Comparison of ENCODE assay signal across 30 mouse cellular contexts in the genomic region with DNA sequence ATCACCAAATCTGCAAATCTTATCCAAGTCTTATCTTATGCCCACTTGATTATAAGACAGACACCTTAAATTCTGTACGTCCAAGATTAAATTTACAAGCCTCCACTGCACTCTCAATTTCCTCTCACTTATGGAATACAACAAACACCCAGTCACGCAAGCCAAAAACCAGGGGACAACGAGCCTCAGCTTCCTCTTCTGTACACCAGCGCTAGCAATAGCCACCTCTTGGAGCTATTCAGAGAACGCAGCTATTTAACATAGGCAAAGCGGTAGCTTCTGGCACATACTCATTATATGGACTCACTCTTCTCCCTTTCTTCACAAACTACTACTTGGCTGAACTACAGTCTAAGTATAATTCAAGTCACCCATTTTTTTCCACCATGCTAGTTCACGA. TPM values are rescaled to one million over a fixed set of nuclear protein-coding genes. Genes with fewer than 3 reads are reported as not detected.
A peak's percentile ranks its signal among the peaks of the same experiment; 100 is the strongest.
DNase-seq lines count a peak whose midpoint lies in the region; ATAC-seq and TF ChIP-seq lines count a peak whose summit lies in the region.
"Had no signal": no experiment of that assay in that cellular context is flagged by ENCODE, and none has a peak within 500 bp of the region (broad histone marks: within the 10 kb centered on the region; RNA-seq: fewer than 3 reads in every experiment).

No protein-coding gene starts in this region.

- no peak for DNase-seq in gastrocnemius, adult 2 months
- DNase-seq in gastrocnemius, adult 18-20 months (ENCODE audit: low spot score): no peak
- peak; percentile 34 for DNase-seq in lung, postnatal 36 days
- no peak for DNase-seq in lung, postnatal 25 days (ENCODE audit: low spot score)
- no peak for DNase-seq in hindbrain, embryonic 10.5 days (ENCODE audit: low spot score)
- DNase-seq in embryonic facial prominence, embryonic 10.5 days (ENCODE audit: low spot score): no peak
- DNase-seq: adrenal gland, postnatal 25 days; cerebellum, adult 11-12 months; cerebellum, postnatal 10 days; forebrain, postnatal 0 days; gastrocnemius, postnatal 36 days; kidney, adult 8-10 months; kidney, postnatal 10 days; lung, embryonic 14.5 days; lung, postnatal 4 days had no signal

- intact Hi-C loops in gastrocnemius, adult 2 months (cut with DNase I): no loop called here

- H3K4me3 ChIP-seq in gastrocnemius, adult 2 months: no peak overlapping the region
- H3K4me3 ChIP-seq in hindbrain, embryonic 10.5 days: no peak overlapping the region
- H3K4me3 ChIP-seq in embryonic facial prominence, embryonic 10.5 days: no peak overlapping the region
- H3K4me3 ChIP-seq: embryonic facial prominence, embryonic 12.5 days; heart, embryonic 12.5 days had no signal

- WGBS in hindbrain, embryonic 10.5 days: 90% methylated on average over 7 of the region's 7 CpGs
- 87% methylated on average over 7 of the region's 7 CpGs for WGBS in embryonic facial prominence, embryonic 10.5 days

- TF ChIP-seq CTCF in gastrocnemius, adult 2 months (IDR thresholded peaks at IDR 0.05): no peak

- H3K27ac ChIP-seq in gastrocnemius, adult 2 months: 0 out of 2 replicates have a peak overlapping the region, but pooled peaks have one; percentile 10
- H3K27ac ChIP-seq in hindbrain, embryonic 10.5 days: no peak overlapping the region
- no peak overlapping the region for H3K27ac ChIP-seq in embryonic facial prominence, embryonic 10.5 days (replicated peaks)
- H3K27ac ChIP-seq: embryonic facial prominence, embryonic 12.5 days; hindbrain, embryonic 14.5 days; stomach, postnatal 0 days had no signal

- no peaks in the 10 kb centered on the region for H3K9me3 ChIP-seq in hindbrain, embryonic 10.5 days
- H3K9me3 ChIP-seq in embryonic facial prominence, embryonic 10.5 days: no peaks in the 10 kb centered on the region
- H3K9me3 ChIP-seq: embryonic facial prominence, embryonic 12.5 days; heart, embryonic 12.5 days had no signal

- peak; percentile 30 to 59; a peak in 1 of 4 replicates for ATAC-seq in hematopoietic stem cell, adult 5-6 weeks (replicated peaks in 1 of 2; ENCODE audit: insufficient read depth in 1 of 2, low FRiP score in 2 of 2, low TSS enrichment in 1 of 2, low read depth in 1 of 2, poor library complexity in 2 of 2, severe bottlenecking in 2 of 2)
- ATAC-seq: forebrain, postnatal 0 days had no signal

- H3K27me3 ChIP-seq in hindbrain, embryonic 10.5 days (ENCODE audit: insufficient read depth, poor library complexity, severe bottlenecking): no peaks in the 10 kb centered on the region
- H3K27me3 ChIP-seq in embryonic facial prominence, embryonic 10.5 days (replicated peaks; ENCODE audit: low read depth, poor library complexity, severe bottlenecking): no peaks in the 10 kb centered on the region
- H3K27me3 ChIP-seq: embryonic facial prominence, embryonic 12.5 days; heart, embryonic 12.5 days had no signal

- H3K4me1 ChIP-seq in hindbrain, embryonic 10.5 days (replicated peaks): no peaks in the 10 kb centered on the region
- peaks cover 3% of the 10 kb centered on the region; the same call in 1 of the 2 replicates for H3K4me1 ChIP-seq in embryonic facial prominence, embryonic 10.5 days
- H3K4me1 ChIP-seq: embryonic facial prominence, embryonic 12.5 days had no signal

- peaks cover 26% of the 10 kb centered on the region for H3K36me3 ChIP-seq in hindbrain, embryonic 10.5 days
- peaks cover 34% of the 10 kb centered on the region for H3K36me3 ChIP-seq in embryonic facial prominence, embryonic 10.5 days (replicated peaks)

RNA-seq across cellular contexts. Expression of a gene that starts 12.2 kb away (rescaled TPM):
- total RNA-seq in gastrocnemius, adult 2 months (2021): 10 to 100 TPM; 67.2 to 73.7 TPM
- total RNA-seq in gastrocnemius, adult 18-20 months (2021): 10 to 100 TPM; 63.0 to 64.5 TPM
- 105 and 128 TPM in 2 replicates for total RNA-seq in hematopoietic stem cell, adult 5-6 weeks (2017)
- polyA plus RNA-seq in hindbrain, embryonic 10.5 days (2016; fragmentation: Nextera tagmentation; extraction: Ambion mirVana): 10.4 and 10.7 TPM in 2 replicates
- polyA plus RNA-seq in embryonic facial prominence, embryonic 10.5 days (2016; fragmentation: Nextera tagmentation; extraction: Ambion mirVana): 9.9 TPM in 2 replicates

RNA-seq across cellular contexts. Expression of a gene that starts 30.1 kb away (rescaled TPM):
- 1 to 10 TPM; 6.4 to 8.6 TPM for total RNA-seq in gastrocnemius, adult 2 months (2021)
- 1 to 10 TPM; 4.3 to 5.5 TPM for total RNA-seq in gastrocnemius, adult 18-20 months (2021)
- total RNA-seq in hematopoietic stem cell, adult 5-6 weeks (2017): 15.2 and 17.4 TPM in 2 replicates
- polyA plus RNA-seq in hindbrain, embryonic 10.5 days (2016; fragmentation: Nextera tagmentation; extraction: Ambion mirVana): 29.3 and 40.6 TPM in 2 replicates
- polyA plus RNA-seq in embryonic facial prominence, embryonic 10.5 days (2016; fragmentation: Nextera tagmentation; extraction: Ambion mirVana): 36.4 and 41.5 TPM in 2 replicates

RNA-seq across cellular contexts. Expression of a gene that starts 30.1 kb away (rescaled TPM):
- 1 to 10 TPM; 7.1 to 8.8 TPM for total RNA-seq in gastrocnemius, adult 2 months (2021)
- 1 to 10 TPM; 9.1 to 9.7 TPM for total RNA-seq in gastrocnemius, adult 18-20 months (2021)
- total RNA-seq in hematopoietic stem cell, adult 5-6 weeks (2017): 21.6 and 28.6 TPM in 2 replicates
- polyA plus RNA-seq in hindbrain, embryonic 10.5 days (2016; fragmentation: Nextera tagmentation; extraction: Ambion mirVana): 21.7 and 22.1 TPM in 2 replicates
- 20.4 and 22.7 TPM in 2 replicates for polyA plus RNA-seq in embryonic facial prominence, embryonic 10.5 days (2016; fragmentation: Nextera tagmentation; extraction: Ambion mirVana)

RNA-seq across cellular contexts. Expression of a gene that starts 30.2 kb away (rescaled TPM):
- total RNA-seq in gastrocnemius, adult 2 months (2021): under 1 TPM; 0.46 to 0.47 TPM
- total RNA-seq in gastrocnemius, adult 18-20 months (2021): under 1 TPM in 1 of 2 experiments, not detected in 1; 0.14 TPM
- total RNA-seq in hematopoietic stem cell, adult 5-6 weeks (2017): 0.94 TPM in 1 of 2 replicates, not detected in the other
- 0.10 and 0.27 TPM in 2 replicates for polyA plus RNA-seq in hindbrain, embryonic 10.5 days (2016; fragmentation: Nextera tagmentation; extraction: Ambion mirVana)
- 0.16 TPM in 1 of 2 replicates, not detected in the other for polyA plus RNA-seq in embryonic facial prominence, embryonic 10.5 days (2016; fragmentation: Nextera tagmentation; extraction: Ambion mirVana)
- total RNA-seq: heart, postnatal 25 days; left cerebral cortex, postnatal 10 days had no signal
- polyA plus RNA-seq: small intestine, adult 2 months had no signal

RNA-seq across cellular contexts. Expression of a gene that starts 40.0 kb away (rescaled TPM):
- total RNA-seq in gastrocnemius, adult 2 months (2021): not detected
- total RNA-seq in gastrocnemius, adult 18-20 months (2021): not detected
- total RNA-seq in hematopoietic stem cell, adult 5-6 weeks (2017): not detected in 2 replicates
- not detected in 2 replicates for polyA plus RNA-seq in hindbrain, embryonic 10.5 days (2016; fragmentation: Nextera tagmentation; extraction: Ambion mirVana)
- not detected in 2 replicates for polyA plus RNA-seq in embryonic facial prominence, embryonic 10.5 days (2016; fragmentation: Nextera tagmentation; extraction: Ambion mirVana)
- total RNA-seq: adrenal gland, postnatal 25 days; forebrain, postnatal 0 days; gastrocnemius, postnatal 36 days; heart, postnatal 25 days; layer of hippocampus, postnatal 25 days; left cerebral cortex, postnatal 10 days; liver, adult 2 months had no signal
- polyA plus RNA-seq: embryonic facial prominence, embryonic 12.5 days; forebrain, embryonic 11.5 days; forebrain, postnatal 0 days; heart, embryonic 12.5 days; hindbrain, embryonic 14.5 days; intestine, embryonic 14.5 days; limb, embryonic 11.5 days; liver, adult 2 months; lung, embryonic 14.5 days; midbrain, embryonic 11.5 days; small intestine, adult 2 months; stomach, postnatal 0 days; thymus, postnatal 0 days had no signal
